ENCODE assay signal across 15 mouse cellular contexts in the genomic region with DNA sequence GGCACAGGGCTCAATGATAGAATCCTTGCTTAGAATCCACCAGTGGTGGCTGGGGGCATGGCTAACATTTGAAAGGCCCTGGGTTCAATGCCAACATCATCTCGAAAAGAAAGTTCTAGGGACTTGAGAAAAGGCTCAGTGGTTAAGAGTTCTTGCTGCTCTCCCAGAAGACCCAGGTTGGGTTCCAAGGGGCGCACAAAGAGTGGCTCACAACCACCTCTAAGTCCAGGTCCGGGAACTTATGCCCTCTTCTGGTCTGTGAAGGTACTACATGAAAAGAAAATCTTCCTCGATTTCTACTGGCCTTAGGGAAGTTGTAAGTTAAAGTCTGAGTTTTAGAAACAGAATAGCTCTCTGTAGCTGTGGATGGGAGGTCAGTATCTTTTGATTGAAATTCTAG. TPM values are rescaled to one million over a fixed set of nuclear protein-coding genes. Genes with fewer than 3 reads are reported as not detected.
A peak's percentile ranks its signal among the peaks of the same experiment; 100 is the strongest.
DNase-seq lines count a peak whose midpoint lies in the region; ATAC-seq and TF ChIP-seq lines count a peak whose summit lies in the region.
"Had no signal": no experiment of that assay in that cellular context is flagged by ENCODE, and none has a peak within 500 bp of the region (broad histone marks: within the 10 kb centered on the region; RNA-seq: fewer than 3 reads in every experiment).

No protein-coding gene starts in this region.

- peak; percentile 27 for TF ChIP-seq CTCF in left cerebral cortex, adult 2 months (IDR thresholded peaks at IDR 0.05)
- peak; percentile 26 to 62; a peak in 3 of 4 replicates for TF ChIP-seq CTCF in CH12.LX (conservative IDR thresholded peaks at IDR 0.05 in 1 of 2, IDR thresholded peaks at IDR 0.05 in 1 of 2; ENCODE audit: low read depth in 2 of 2, low read length in 2 of 2)
- TF ChIP-seq CTCF in thymus, adult 2 months (IDR thresholded peaks at IDR 0.05; ENCODE audit: borderline replicate concordance, control insufficient read depth, extremely low read depth, insufficient read depth, low read length, poor library complexity) = no peak

- H3K4me1 ChIP-seq in CH12.LX (ENCODE audit: control insufficient read depth in 1 of 2, insufficient read depth in 2 of 2) (peaks cover 0 to 5% of the 10 kb centered on the region in 2 experiments; a peak in 1 of 4 replicates), ES-E14 (ENCODE audit: control insufficient read depth in 2 of 2, insufficient read depth in 2 of 2, low read length in 2 of 2, poor library complexity in 1 of 2) (peaks cover 2 to 3% of the 10 kb centered on the region in 2 experiments; a peak in 1 of 4 replicates)
- no peaks in the 10 kb centered on the region for H3K4me1 ChIP-seq in thymus, adult 2 months (replicated peaks; ENCODE audit: control insufficient read depth, insufficient read depth, low read length)
- H3K4me1 ChIP-seq: heart, embryonic 15.5 days; lung, embryonic 15.5 days; neural tube, embryonic 12.5 days had no signal

- no peaks in the 10 kb centered on the region for H3K79me2 ChIP-seq in CH12.LX (replicated peaks; ENCODE audit: control insufficient read depth, extremely low read depth, insufficient read depth, poor library complexity, severe bottlenecking)

- dilution Hi-C loops in CH12.LX (cut with MboI; ENCODE audit: extremely low pct_ligation_motif_present, extremely low pct_unique_long_range_greater_than_20kb, low sequenced_read_pairs) = no loop called here

- TF ChIP-seq RAD21 in CH12.LX (IDR thresholded peaks at IDR 0.05; ENCODE audit: low read depth, low read length) = peak; percentile 35

- peaks cover 3% of the 10 kb centered on the region for H3K27me3 ChIP-seq in CH12.LX (replicated peaks)
- H3K27me3 ChIP-seq in thymus, adult 2 months (ENCODE audit: control insufficient read depth, insufficient read depth, low read length) = no peaks in the 10 kb centered on the region
- H3K27me3 ChIP-seq: heart, embryonic 15.5 days; lung, embryonic 15.5 days; neural tube, embryonic 12.5 days had no signal

- H3K27ac ChIP-seq in left cerebral cortex, adult 2 months = no peak overlapping the region
- H3K27ac ChIP-seq in CH12.LX (ENCODE audit: insufficient read depth, low read depth) (no peak overlapping the region), ES-E14 (ENCODE audit: insufficient read depth, low read depth, low read length, poor library complexity, severe bottlenecking) (no peak overlapping the region)
- no peak overlapping the region for H3K27ac ChIP-seq in thymus, adult 2 months (ENCODE audit: control insufficient read depth, insufficient read depth, low read length)
- H3K27ac ChIP-seq: heart, embryonic 15.5 days; lung, embryonic 15.5 days; neural tube, embryonic 12.5 days had no signal

- TF ChIP-seq EP300 in CH12.LX (IDR thresholded peaks at IDR 0.05; ENCODE audit: low read length) = no peak

- peak; percentile 57; the same call in 1 of the 2 replicates for ATAC-seq in megakaryocyte progenitor cell, adult 5-6 weeks (replicated peaks; ENCODE audit: poor library complexity)

- no peak overlapping the region for H3K4me2 ChIP-seq in CH12.LX (ENCODE audit: insufficient read depth, low read depth, poor library complexity, severe bottlenecking)
- H3K4me2 ChIP-seq: heart, embryonic 15.5 days; lung, embryonic 15.5 days; neural tube, embryonic 12.5 days had no signal

- DNase-seq in left cerebral cortex, adult 2 months (ENCODE audit: extremely low spot score in 1 of 2, low spot score in 2 of 2) = no peak
- no peak for DNase-seq in left cerebral cortex, adult 8-10 months (ENCODE audit: low spot score in 2 of 2)
- DNase-seq in CH12.LX (ENCODE audit: extremely low read depth) (peak; percentile 18), ES-E14 (ENCODE audit: low read depth, low spot score) (no peak)
- no peak for DNase-seq in right cerebral cortex, adult 18-20 months
- no peak for DNase-seq in thymus, adult 2 months
- DNase-seq: adrenal gland, postnatal 10 days; embryo, embryonic 11 days had no signal

- H3K9ac ChIP-seq in CH12.LX (ENCODE audit: insufficient read depth, low read depth) = no peak overlapping the region
- no peak overlapping the region; the same call in 1 of the 2 replicates for H3K9ac ChIP-seq in ES-E14 (ENCODE audit: insufficient read depth, low read depth, low read length, poor library complexity, severe bottlenecking)
- H3K9ac ChIP-seq: heart, embryonic 15.5 days; lung, embryonic 15.5 days; neural tube, embryonic 12.5 days had no signal

- peaks cover 6 to 12% of the 10 kb centered on the region in 2 experiments for H3K36me3 ChIP-seq in CH12.LX (replicated peaks in 1 of 2; ENCODE audit: control insufficient read depth in 1 of 2, insufficient read depth in 1 of 2, low read length in 1 of 2)
- peaks cover 4% of the 10 kb centered on the region; the same call in 1 of the 2 replicates for H3K36me3 ChIP-seq in ES-E14 (ENCODE audit: control insufficient read depth, insufficient read depth, low read length, poor library complexity, severe bottlenecking)
- peaks cover 4% of the 10 kb centered on the region for H3K36me3 ChIP-seq in thymus, adult 2 months (ENCODE audit: control insufficient read depth, insufficient read depth, low read length)

- TF ChIP-seq POLR2A in CH12.LX (IDR thresholded peaks at IDR 0.05; ENCODE audit: low read depth, low read length) = no peak
- no peak for TF ChIP-seq POLR2A in thymus, adult 2 months (IDR thresholded peaks at IDR 0.05; ENCODE audit: control insufficient read depth, extremely low read depth, insufficient read depth, low read length, poor library complexity)

- H3K9me3 ChIP-seq in CH12.LX (replicated peaks; ENCODE audit: low read length) (no peaks in the 10 kb centered on the region), ES-E14 (ENCODE audit: control insufficient read depth, insufficient read depth, low read depth, low read length) (no peaks in the 10 kb centered on the region)
- H3K9me3 ChIP-seq: heart, embryonic 15.5 days; lung, embryonic 15.5 days had no signal

- 59% methylated on average over 4 of the region's 4 CpGs for WGBS in thymus, adult 2 months

- intact Hi-C loops in left cerebral cortex, adult 2 months (cut with DNase I) = loop anchor here (5.0 kb wide), 1 partner anchor 319 kb away; no protein-coding TSS in a partner anchor

- no peak overlapping the region for H3K4me3 ChIP-seq in left cerebral cortex, adult 2 months
- H3K4me3 ChIP-seq in CH12.LX (replicated peaks in 1 of 3; ENCODE audit: low read depth in 2 of 3, low read length in 2 of 3, poor library complexity in 1 of 3) (no peak overlapping the region), ES-E14 (ENCODE audit: insufficient read depth in 1 of 2, low read depth in 1 of 2, low read length in 2 of 2, poor library complexity in 1 of 2, severe bottlenecking in 1 of 2) (no peak overlapping the region)
- no peak overlapping the region for H3K4me3 ChIP-seq in thymus, adult 2 months (ENCODE audit: control insufficient read depth, insufficient read depth, low read length)
- H3K4me3 ChIP-seq: heart, embryonic 15.5 days; lung, embryonic 15.5 days; neural tube, embryonic 12.5 days had no signal

- in situ Hi-C loops in CH12.LX (cut with MboI; ENCODE audit: low pct_ligation_motif_present, low pct_unique_long_range_greater_than_20kb, low sequenced_read_pairs) (no loop called here), ES-E14 (cut with MboI; ENCODE audit: low sequenced_read_pairs in 2 of 2, unreplicated experiment in 2 of 2) (no loop called here)

RNA-seq across cellular contexts. Expression of a gene that starts 14.9 kb away (rescaled TPM):
- 10 to 100 TPM; 19.4 to 21.5 TPM for total RNA-seq in left cerebral cortex, adult 2 months (2021)
- total RNA-seq in left cerebral cortex, adult 8-10 months (2022) = 10 to 100 TPM; 19.0 to 24.4 (median 21.5) TPM
- total RNA-seq in CH12.LX (2012; rRNA removed) (1.4 and 3.3 TPM in 2 replicates), CH12.LX (2014; rRNA removed) (3.2 and 3.8 TPM in 2 replicates), ES-E14 (2012; rRNA removed) (22.4 and 30.4 TPM in 2 replicates)
- 2.0 and 2.3 TPM in 2 replicates for polyA plus RNA-seq in CH12.LX (2012; ENCODE audit: insufficient read length, low read depth)
- 6.6 and 10.5 TPM in 2 replicates for total RNA-seq in megakaryocyte progenitor cell, adult 5-6 weeks (2015)
- 22.7 and 29.0 TPM in 2 replicates for total RNA-seq in megakaryocyte progenitor cell, adult 5-6 weeks (2017)
- 16.1 and 22.6 TPM in 2 replicates for polyA plus RNA-seq in thymus, adult 2 months (2012; rRNA removed)

RNA-seq across cellular contexts. Expression of a gene that starts 15.9 kb away (rescaled TPM):
- 10 to 100 TPM; 12.8 to 18.3 TPM for total RNA-seq in left cerebral cortex, adult 2 months (2021)
- 10 to 100 TPM; 12.3 to 15.8 (median 13.6) TPM for total RNA-seq in left cerebral cortex, adult 8-10 months (2022)
- total RNA-seq in CH12.LX (2012; rRNA removed) (0.17 and 0.21 TPM in 2 replicates), CH12.LX (2014; rRNA removed) (0.28 and 0.30 TPM in 2 replicates), ES-E14 (2012; rRNA removed) (4.2 and 4.7 TPM in 2 replicates)
- 0.11 and 0.15 TPM in 2 replicates for polyA plus RNA-seq in CH12.LX (2012; ENCODE audit: insufficient read length, low read depth)
- 0.39 and 1.1 TPM in 2 replicates for total RNA-seq in megakaryocyte progenitor cell, adult 5-6 weeks (2015)
- 1.5 and 2.4 TPM in 2 replicates for total RNA-seq in megakaryocyte progenitor cell, adult 5-6 weeks (2017)
- polyA plus RNA-seq in thymus, adult 2 months (2012; rRNA removed) = 1.2 and 1.7 TPM in 2 replicates

RNA-seq across cellular contexts. Expression of a gene that starts 30.4 kb away (rescaled TPM):
- 10 to 100 TPM; 14.0 to 14.5 TPM for total RNA-seq in left cerebral cortex, adult 2 months (2021)
- total RNA-seq in left cerebral cortex, adult 8-10 months (2022) = 10 to 100 TPM; 14.2 to 16.4 (median 15.7) TPM
- total RNA-seq in CH12.LX (2012; rRNA removed) (6.0 and 6.7 TPM in 2 replicates), CH12.LX (2014; rRNA removed) (4.5 and 5.8 TPM in 2 replicates), ES-E14 (2012; rRNA removed) (5.4 and 8.0 TPM in 2 replicates)
- polyA plus RNA-seq in CH12.LX (2012; ENCODE audit: insufficient read length, low read depth) = 3.3 and 4.7 TPM in 2 replicates
- total RNA-seq in megakaryocyte progenitor cell, adult 5-6 weeks (2015) = 2.5 and 3.6 TPM in 2 replicates
- 2.7 and 5.0 TPM in 2 replicates for total RNA-seq in megakaryocyte progenitor cell, adult 5-6 weeks (2017)
- polyA plus RNA-seq in thymus, adult 2 months (2012; rRNA removed) = 6.2 and 6.8 TPM in 2 replicates

RNA-seq across cellular contexts. Expression of a gene that starts 31.5 kb away (rescaled TPM):
- total RNA-seq in left cerebral cortex, adult 2 months (2021) = 1 to 10 TPM; 8.7 to 9.2 TPM
- 1 to 10 TPM; 7.7 to 9.9 (median 9.0) TPM for total RNA-seq in left cerebral cortex, adult 8-10 months (2022)
- total RNA-seq in CH12.LX (2012; rRNA removed) = not detected in 2 replicates
- total RNA-seq in CH12.LX (2014; rRNA removed) = not detected in 2 replicates
- polyA plus RNA-seq in CH12.LX (2012; ENCODE audit: insufficient read length, low read depth) = not detected in 2 replicates
- 1.5 and 2.1 TPM in 2 replicates for total RNA-seq in ES-E14 (2012; rRNA removed)
- total RNA-seq in megakaryocyte progenitor cell, adult 5-6 weeks (2015) = 1.2 and 2.1 TPM in 2 replicates
- total RNA-seq in megakaryocyte progenitor cell, adult 5-6 weeks (2017) = 1.5 and 2.3 TPM in 2 replicates
- 0.34 and 0.43 TPM in 2 replicates for polyA plus RNA-seq in thymus, adult 2 months (2012; rRNA removed)

RNA-seq across cellular contexts. Expression of a gene that starts 47.6 kb away (rescaled TPM):
- total RNA-seq in left cerebral cortex, adult 2 months (2021) = not detected
- total RNA-seq in left cerebral cortex, adult 8-10 months (2022) = not detected
- total RNA-seq in CH12.LX (2012; rRNA removed) (not detected in 2 replicates), CH12.LX (2014; rRNA removed) (not detected in 2 replicates), ES-E14 (2012; rRNA removed) (2.3 and 2.4 TPM in 2 replicates)
- polyA plus RNA-seq in CH12.LX (2012; ENCODE audit: insufficient read length, low read depth) = not detected in 2 replicates
- total RNA-seq in megakaryocyte progenitor cell, adult 5-6 weeks (2015) = not detected in 2 replicates
- not detected in 2 replicates for total RNA-seq in megakaryocyte progenitor cell, adult 5-6 weeks (2017)
- polyA plus RNA-seq in thymus, adult 2 months (2012; rRNA removed) = 0.12 TPM in 1 of 2 replicates, not detected in the other
- total RNA-seq: gastrocnemius, adult 18-20 months; left cerebral cortex, postnatal 14 days had no signal
- polyA plus RNA-seq: heart, embryonic 15.5 days; intestine, embryonic 14.5 days; lung, embryonic 15.5 days; neural tube, embryonic 12.5 days had no signal
